Mouse (Mus musculus): Measurements from ENCODE around the gene Fnip2. TPM values are rescaled to one million over a fixed set of nuclear protein-coding genes. Genes with fewer than 3 reads are reported as not detected.
"Not testable (repeated sequence)": the region's sequence is repeated elsewhere in the genome, so short reads cannot be mapped to it uniquely, and the experiment has no call there.

The Fnip2 gene
- polyA plus RNA-seq, 1 experiment from 2014 or later, result 5.3 TPM

- Histone ChIP-seq H3K27ac (replicated peaks) (no peak overlapping the region), H3K4me3 (no peak overlapping the region), H3K4me2 (replicated peaks) (no peak overlapping the region), H3K27me3 (no peaks in the 10 kb centered on the region), H3K9me3 (no peaks in the 10 kb centered on the region), H3K4me1 (peaks cover 11% of the 10 kb centered on the region), H3K36me3 (no peaks in the 10 kb centered on the region), H3K9ac (replicated peaks) (no peak overlapping the region)
- ATAC-seq (replicated peaks), result peak; percentile 6; the same call in 1 of the 2 replicates
- WGBS, result 15% methylated on average over 3 of the region's 3 CpGs
These were observed 8.8 kb upstream of the Fnip2 start for GRCm38 (mm10) chr3:79576468-79576816.

GRCm38 (mm10) chr3:79575576-79576467 lies 8.2 kb upstream of the Fnip2 start:
- WGBS, result 7% methylated on average over 10 of the region's 10 CpGs
- peak; percentile 77 for ATAC-seq (replicated peaks)
- no peak overlapping the region for H3K4me2 ChIP-seq (replicated peaks)
- no peak overlapping the region for H3K4me3 ChIP-seq
- no peaks in the 10 kb centered on the region for H3K27me3 ChIP-seq
- H3K9me3 ChIP-seq, result no peaks in the 10 kb centered on the region
- no peak overlapping the region for H3K9ac ChIP-seq (replicated peaks)
- no peaks in the 10 kb centered on the region for H3K36me3 ChIP-seq
- H3K27ac ChIP-seq (replicated peaks), result peak overlapping the region; percentile 61
- peaks cover 11% of the 10 kb centered on the region for H3K4me1 ChIP-seq

- no peak for ATAC-seq (replicated peaks)
- H3K9me3 ChIP-seq, result no peaks in the 10 kb centered on the region
- H3K27me3 ChIP-seq, result no peaks in the 10 kb centered on the region
- H3K4me1 ChIP-seq, result peaks cover 11% of the 10 kb centered on the region
- no peak overlapping the region for H3K4me3 ChIP-seq
- 86% methylated on average over 3 of the region's 3 CpGs for WGBS
- H3K36me3 ChIP-seq, result no peaks in the 10 kb centered on the region
- H3K9ac ChIP-seq (replicated peaks), result no peak overlapping the region
- H3K27ac ChIP-seq (replicated peaks), result no peak overlapping the region
- H3K4me2 ChIP-seq (replicated peaks), result no peak overlapping the region
These were observed 6.7 kb upstream of the Fnip2 start for GRCm38 (mm10) chr3:79574336-79574735.

- H3K4me3 ChIP-seq; H3K9ac ChIP-seq (replicated peaks); H3K9me3 ChIP-seq; H3K4me2 ChIP-seq (replicated peaks); H3K27ac ChIP-seq (replicated peaks); ATAC-seq (replicated peaks); H3K36me3 ChIP-seq; H3K27me3 ChIP-seq: not testable (repeated sequence)
- peaks cover 14% of the 10 kb centered on the region for H3K4me1 ChIP-seq
- WGBS, result 88% methylated on average over 5 of the region's 5 CpGs
These were observed 5.8 kb upstream of the Fnip2 start for GRCm38 (mm10) chr3:79573376-79573775.

- H3K4me3 ChIP-seq, result no peak overlapping the region
- WGBS, result 72% methylated on average over 3 of the region's 3 CpGs
These were observed 4.8 kb upstream of the Fnip2 start for GRCm38 (mm10) chr3:79572399-79572798.

GRCm38 (mm10) chr3:79569351-79569681 lies 1.7 kb upstream of the Fnip2 start:
- no peak overlapping the region for H3K9ac ChIP-seq (replicated peaks)
- WGBS, result 91% methylated on average over 3 of the region's 3 CpGs
- no peak for ATAC-seq (replicated peaks)

More at GRCm38 (mm10) chr3:79572399-79572798, 4.8 kb upstream of the Fnip2 start:
- no peak for ATAC-seq (replicated peaks)
- Histone ChIP-seq H3K4me2 (replicated peaks) (no peak overlapping the region), H3K27ac (replicated peaks) (no peak overlapping the region), H3K36me3 (no peaks in the 10 kb centered on the region), H3K27me3 (no peaks in the 10 kb centered on the region), H3K9me3 (no peaks in the 10 kb centered on the region), H3K9ac (replicated peaks) (no peak overlapping the region), H3K4me1 (peaks cover 17% of the 10 kb centered on the region)

GRCm38 (mm10) chr3:79568629-79569350 lies 1.2 kb upstream of the Fnip2 start:
- Histone ChIP-seq H3K9me3 (no peaks in the 10 kb centered on the region), H3K27ac (replicated peaks) (peak overlapping the region; percentile 82), H3K4me1 (peaks cover 22% of the 10 kb centered on the region), H3K4me2 (replicated peaks) (peak overlapping the region; percentile 93), H3K27me3 (no peaks in the 10 kb centered on the region), H3K9ac (replicated peaks) (no peak overlapping the region), H3K4me3 (peak overlapping the region; percentile 93; the same call in 1 of the 2 replicates), H3K36me3 (no peaks in the 10 kb centered on the region)
- ATAC-seq (replicated peaks), result no peak
- 80% methylated on average over 16 of the region's 16 CpGs for WGBS

More at GRCm38 (mm10) chr3:79569351-79569681, 1.7 kb upstream of the Fnip2 start:
- no peak overlapping the region for H3K4me2 ChIP-seq (replicated peaks)
- no peaks in the 10 kb centered on the region for H3K9me3 ChIP-seq
- no peaks in the 10 kb centered on the region for H3K36me3 ChIP-seq
- no peak overlapping the region for H3K4me3 ChIP-seq
- H3K4me1 ChIP-seq, result peaks cover 22% of the 10 kb centered on the region
- H3K27ac ChIP-seq (replicated peaks), result no peak overlapping the region
- no peaks in the 10 kb centered on the region for H3K27me3 ChIP-seq

GRCm38 (mm10) chr3:79566716-79567691 lies 592 bp downstream of the Fnip2 start:
- ATAC-seq (replicated peaks), result peak; percentile 51
- Histone ChIP-seq H3K9me3 (no peaks in the 10 kb centered on the region), H3K4me1 (peaks cover 23% of the 10 kb centered on the region), H3K4me3 (peak overlapping the region; percentile 93), H3K4me2 (replicated peaks) (peak overlapping the region; percentile 93), H3K9ac (replicated peaks) (peak overlapping the region; percentile 83), H3K27me3 (no peaks in the 10 kb centered on the region), H3K36me3 (no peaks in the 10 kb centered on the region), H3K27ac (replicated peaks) (peak overlapping the region; percentile 82)
- 1% methylated on average over 60 of the region's 60 CpGs for WGBS

GRCm38 (mm10) chr3:79564875-79565606 lies 2.6 kb downstream of the Fnip2 start:
- WGBS, result 86% methylated on average over 10 of the region's 10 CpGs
- no peaks in the 10 kb centered on the region for H3K9me3 ChIP-seq
- no peak overlapping the region for H3K9ac ChIP-seq (replicated peaks)
- no peaks in the 10 kb centered on the region for H3K27me3 ChIP-seq
- no peaks in the 10 kb centered on the region for H3K36me3 ChIP-seq
- H3K27ac ChIP-seq (replicated peaks), result no peak overlapping the region
- no peak for ATAC-seq (replicated peaks)
- H3K4me2 ChIP-seq (replicated peaks), result no peak overlapping the region
- H3K4me3 ChIP-seq, result no peak overlapping the region
- peaks cover 25% of the 10 kb centered on the region for H3K4me1 ChIP-seq

GRCm38 (mm10) chr3:79563511-79563910 lies 4.1 kb downstream of the Fnip2 start:
- no peak for ATAC-seq (replicated peaks)
- no peaks in the 10 kb centered on the region for H3K27me3 ChIP-seq
- peaks cover 28% of the 10 kb centered on the region for H3K4me1 ChIP-seq
- no peak overlapping the region for H3K4me3 ChIP-seq
- H3K9me3 ChIP-seq, result no peaks in the 10 kb centered on the region
- 82% methylated on average over 2 of the region's 2 CpGs for WGBS
- no peak overlapping the region for H3K4me2 ChIP-seq (replicated peaks)
- no peak overlapping the region for H3K9ac ChIP-seq (replicated peaks)
- H3K27ac ChIP-seq (replicated peaks), result no peak overlapping the region
- H3K36me3 ChIP-seq, result no peaks in the 10 kb centered on the region

Measured in forebrain, embryonic 15.5 days (tissue).